Mouse (Mus musculus) kidney, embryonic 14.5 days (tissue): Measurements from ENCODE around the gene Snca. TPM values are rescaled to one million over a fixed set of nuclear protein-coding genes. Genes with fewer than 3 reads are reported as not detected.
A peak's percentile ranks its signal among the peaks of the same experiment; 100 is the strongest.

Experiments used
- ATAC-seq: fragments of 200-750 bp; cut with Nextera tagmentation; 2 replicates; pipeline ENCODE4 v1.8.0; 2017; ENCODE audit warnings: moderate number of reproducible peaks, mild to moderate bottlenecking, moderate TSS enrichment, moderate library complexity; ENCODE audit not compliant: low FRiP score, low TSS enrichment
- H3K27ac ChIP-seq: fragments of 300-500 bp; sonication (generic); 2 replicates; pipeline ENCODE4 v1.5.1; 2014; ENCODE audit warnings: low read depth, mild to moderate bottlenecking, low read length, moderate library complexity, mixed read lengths
- H3K27me3 ChIP-seq: fragments of 300-500 bp; sonication (generic); 2 replicates; pipeline ENCODE4 v1.6.1; 2014; ENCODE audit warnings: mild to moderate bottlenecking, low read length; ENCODE audit not compliant: control insufficient read depth, insufficient read depth
- H3K36me3 ChIP-seq: fragments of 300-500 bp; sonication (generic); 2 replicates; pipeline ENCODE4 v1.6.1; 2014; ENCODE audit warnings: low read length, mixed read lengths; ENCODE audit not compliant: control insufficient read depth, insufficient read depth
- H3K4me1 ChIP-seq: fragments of 300-500 bp; sonication (generic); 2 replicates; pipeline ENCODE4 v1.6.1; 2014; ENCODE audit warnings: low read length, mixed read lengths; ENCODE audit not compliant: control insufficient read depth, insufficient read depth
- H3K4me2 ChIP-seq: fragments of 300-500 bp; sonication (generic); replicated peaks from 2 replicates; pipeline ENCODE4 v1.6.1; 2014; ENCODE audit warnings: low read depth, mild to moderate bottlenecking, low read length
- H3K4me3 ChIP-seq: fragments of 300-500 bp; sonication (generic); 2 replicates; pipeline ENCODE4 v1.5.1; 2014; ENCODE audit warnings: mild to moderate bottlenecking, low read length
- H3K9ac ChIP-seq: fragments of 300-500 bp; sonication (generic); 2 replicates; pipeline ENCODE4 v1.6.1; 2014; ENCODE audit warnings: low read depth, mild to moderate bottlenecking, low read length, moderate library complexity
- H3K9me3 ChIP-seq: fragments of 300-500 bp; sonication (generic); 2 replicates; pipeline ENCODE4 v1.6.1; 2016; ENCODE audit warnings: low read length; ENCODE audit not compliant: control insufficient read depth
- WGBS: fragments of 180-500 bp; shearing (Covaris S2); extraction: QIAGEN DNeasy Blood & Tissue Kit; methylation state at CpG from one replicate; pipeline ENCODE4 v1.1.7; 2014; 5-methylcytosine and 5-hydroxymethylcytosine counted together
- polyA plus RNA-seq: library from polyadenylated mRNA; unstranded; fragments of >200 nt; fragmentation: Nextera tagmentation; extraction: Ambion mirVana; gene quantifications from 2 replicates; pipeline ENCODE4 v1.2.1, GENCODE M21; 2014

Snca gene
- polyA plus RNA-seq: 15.5 and 17.2 TPM in 2 replicates

- H3K4me2 ChIP-seq: peak within 1 kb of the TSS; percentile 60
- no peak within 1 kb of the TSS for H3K27ac ChIP-seq
- WGBS: 3% methylated on average over 14 of the region's 14 CpGs
- peak within 1 kb of the TSS; percentile 50; the same call in 1 of the 2 replicates for H3K9ac ChIP-seq
- H3K4me1 ChIP-seq: no peaks in the 10 kb centered on the region
- ATAC-seq: peak; percentile 61
- H3K36me3 ChIP-seq: no peaks in the 10 kb centered on the region
- H3K27me3 ChIP-seq: no peaks in the 10 kb centered on the region
- peak within 1 kb of the TSS; percentile 45 for H3K4me3 ChIP-seq
- no peaks in the 10 kb centered on the region for H3K9me3 ChIP-seq
Observed at GRCm38 (mm10) chr6:60829282-60829891, at the start of gene Snca. Gene Snca (minus strand): TSS chr6:60829855.

GRCm38 (mm10) chr6:60870126-60870525, 40.5 kb upstream of the Snca start:
- Histone ChIP-seq H3K4me1 (no peaks in the 10 kb centered on the region), H3K36me3 (no peaks in the 10 kb centered on the region), H3K27me3 (no peaks in the 10 kb centered on the region), H3K4me3 (no peak overlapping the region), H3K27ac (no peak overlapping the region), H3K9me3 (no peaks in the 10 kb centered on the region), H3K4me2 (no peak overlapping the region), H3K9ac (no peak overlapping the region)
- WGBS: 64% methylated on average over 1 of the region's 1 CpGs
- no peak for ATAC-seq

- Histone ChIP-seq H3K27me3 (no peaks in the 10 kb centered on the region), H3K9me3 (no peaks in the 10 kb centered on the region), H3K27ac (no peak overlapping the region), H3K9ac (no peak overlapping the region), H3K4me3 (no peak overlapping the region), H3K4me2 (no peak overlapping the region), H3K36me3 (no peaks in the 10 kb centered on the region), H3K4me1 (no peaks in the 10 kb centered on the region)
- 77% methylated on average over 2 of the region's 2 CpGs for WGBS
- no peak for ATAC-seq
Observed at GRCm38 (mm10) chr6:60856599-60856998, 26.9 kb upstream of the Snca start.

GRCm38 (mm10) chr6:60851690-60852089, 22.0 kb upstream of the Snca start:
- 94% methylated on average over 2 of the region's 2 CpGs for WGBS
- ATAC-seq: no peak
- H3K4me2 ChIP-seq: no peak overlapping the region
- no peaks in the 10 kb centered on the region for H3K4me1 ChIP-seq
- no peak overlapping the region for H3K4me3 ChIP-seq
- no peaks in the 10 kb centered on the region for H3K9me3 ChIP-seq
- no peak overlapping the region for H3K27ac ChIP-seq
- no peak overlapping the region for H3K9ac ChIP-seq
- no peaks in the 10 kb centered on the region for H3K27me3 ChIP-seq
- no peaks in the 10 kb centered on the region for H3K36me3 ChIP-seq

- WGBS: 1% methylated on average over 35 of the region's 35 CpGs
- no peaks in the 10 kb centered on the region for H3K27me3 ChIP-seq
- H3K27ac ChIP-seq: no peak overlapping the region
- H3K4me1 ChIP-seq: no peaks in the 10 kb centered on the region
- no peaks in the 10 kb centered on the region for H3K9me3 ChIP-seq
- H3K36me3 ChIP-seq: no peaks in the 10 kb centered on the region
- peak; percentile 89 for ATAC-seq
- H3K4me3 ChIP-seq: peak overlapping the region; percentile 45
- H3K4me2 ChIP-seq: peak overlapping the region; percentile 60
- peak overlapping the region; percentile 50; the same call in 1 of the 2 replicates for H3K9ac ChIP-seq
Observed at GRCm38 (mm10) chr6:60828429-60829264, 1.0 kb downstream of the Snca start.

GRCm38 (mm10) chr6:60828047-60828428, 1.6 kb downstream of the Snca start:
- H3K36me3 ChIP-seq: no peaks in the 10 kb centered on the region
- ATAC-seq: no peak
- H3K9me3 ChIP-seq: no peaks in the 10 kb centered on the region
- peak overlapping the region; percentile 60 for H3K4me2 ChIP-seq
- WGBS: 63% methylated on average over 1 of the region's 1 CpGs
- H3K4me1 ChIP-seq: no peaks in the 10 kb centered on the region
- no peak overlapping the region for H3K9ac ChIP-seq
- H3K27me3 ChIP-seq: no peaks in the 10 kb centered on the region
- no peak overlapping the region for H3K27ac ChIP-seq
- H3K4me3 ChIP-seq: peak overlapping the region; percentile 45

DNA sequence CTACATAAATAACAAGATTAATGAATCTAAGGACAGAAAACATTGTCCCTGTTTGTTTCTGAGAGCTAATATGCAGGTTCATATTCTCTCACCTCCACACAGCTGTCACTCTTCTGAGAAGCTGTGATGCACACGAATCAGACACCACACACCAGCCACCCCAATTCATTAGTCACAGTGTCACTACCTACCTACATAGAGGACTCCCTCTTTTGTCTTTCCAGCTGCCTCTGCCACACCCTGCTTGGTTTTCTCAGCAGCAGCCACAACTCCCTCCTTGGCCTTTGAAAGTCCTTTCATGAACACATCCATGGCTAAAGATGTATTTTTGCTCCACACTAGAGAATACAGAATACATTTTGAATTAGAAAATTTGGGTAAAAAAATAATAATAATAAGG, 2.4 kb downstream of the Snca start:
- WGBS: 52% methylated on average over 1 of the region's 1 CpGs
- H3K4me2 ChIP-seq: no peak overlapping the region
- H3K9me3 ChIP-seq: no peaks in the 10 kb centered on the region
- H3K27me3 ChIP-seq: no peaks in the 10 kb centered on the region
- no peak overlapping the region for H3K9ac ChIP-seq
- no peaks in the 10 kb centered on the region for H3K4me1 ChIP-seq
- H3K27ac ChIP-seq: no peak overlapping the region
- H3K36me3 ChIP-seq: no peaks in the 10 kb centered on the region
- no peak overlapping the region for H3K4me3 ChIP-seq
- ATAC-seq: no peak

- 83% methylated on average over 1 of the region's 1 CpGs for WGBS
- Histone ChIP-seq H3K9me3 (no peaks in the 10 kb centered on the region), H3K4me1 (no peaks in the 10 kb centered on the region), H3K9ac (no peak overlapping the region), H3K36me3 (no peaks in the 10 kb centered on the region), H3K27ac (no peak overlapping the region), H3K4me3 (no peak overlapping the region), H3K4me2 (no peak overlapping the region), H3K27me3 (no peaks in the 10 kb centered on the region)
- no peak for ATAC-seq
Observed at GRCm38 (mm10) chr6:60819272-60819671, 10.4 kb downstream of the Snca start.

- H3K36me3 ChIP-seq: no peaks in the 10 kb centered on the region
- H3K4me2 ChIP-seq: no peak overlapping the region
- no peak overlapping the region for H3K4me3 ChIP-seq
- H3K9me3 ChIP-seq: no peaks in the 10 kb centered on the region
- H3K4me1 ChIP-seq: no peaks in the 10 kb centered on the region
- 69% methylated on average over 3 of the region's 3 CpGs for WGBS
- no peak overlapping the region for H3K27ac ChIP-seq
- H3K9ac ChIP-seq: no peak overlapping the region
- no peak for ATAC-seq
- no peaks in the 10 kb centered on the region for H3K27me3 ChIP-seq
Observed at GRCm38 (mm10) chr6:60813516-60813915, 16.1 kb downstream of the Snca start.
